Mouse (Mus musculus) bone marrow macrophage, adult 2 months (primary cell): ENCODE results near the gene Gm49369. TPM values are rescaled to one million over a fixed set of nuclear protein-coding genes. Genes with fewer than 3 reads are reported as not detected.
A peak's percentile ranks its signal among the peaks of the same experiment; 100 is the strongest.

ENCODE experiments used
- H3K27ac ChIP-seq: 2 replicates; pipeline ENCODE4 v1.5.1; 2012; ENCODE audit warnings: low read depth, low read length; ENCODE audit not compliant: insufficient read depth
- H3K4me1 ChIP-seq: 2 replicates; pipeline ENCODE4 v1.6.1; 2012; ENCODE audit warnings: low read length; ENCODE audit not compliant: control insufficient read depth, insufficient read depth
- H3K4me3 ChIP-seq: 2 replicates; pipeline ENCODE4 v1.5.1; 2012; ENCODE audit warnings: mild to moderate bottlenecking, low read length, moderate library complexity; ENCODE audit not compliant: insufficient read depth
- CTCF ChIP-seq: IDR thresholded peaks from 2 replicates; pipeline ENCODE4 v1.5.1; 2012; ENCODE audit warnings: low read depth, mild to moderate bottlenecking, low read length, moderate library complexity
- POLR2A ChIP-seq: IDR thresholded peaks from 2 replicates; pipeline ENCODE4 v1.6.1; 2012; ENCODE audit warnings: mild to moderate bottlenecking, low read depth, low read length, borderline replicate concordance
- polyA plus RNA-seq: library from polyadenylated mRNA; stranded (reverse); fragments of >200 nt; gene quantifications from 2 replicates; pipeline ENCODE4 v1.2.4, GENCODE M21; 2012; ENCODE audit not compliant: missing spikeins, insufficient read depth, insufficient read length

Gene Gm49369
- polyA plus RNA-seq, 1 experiment: not detected

DNA sequence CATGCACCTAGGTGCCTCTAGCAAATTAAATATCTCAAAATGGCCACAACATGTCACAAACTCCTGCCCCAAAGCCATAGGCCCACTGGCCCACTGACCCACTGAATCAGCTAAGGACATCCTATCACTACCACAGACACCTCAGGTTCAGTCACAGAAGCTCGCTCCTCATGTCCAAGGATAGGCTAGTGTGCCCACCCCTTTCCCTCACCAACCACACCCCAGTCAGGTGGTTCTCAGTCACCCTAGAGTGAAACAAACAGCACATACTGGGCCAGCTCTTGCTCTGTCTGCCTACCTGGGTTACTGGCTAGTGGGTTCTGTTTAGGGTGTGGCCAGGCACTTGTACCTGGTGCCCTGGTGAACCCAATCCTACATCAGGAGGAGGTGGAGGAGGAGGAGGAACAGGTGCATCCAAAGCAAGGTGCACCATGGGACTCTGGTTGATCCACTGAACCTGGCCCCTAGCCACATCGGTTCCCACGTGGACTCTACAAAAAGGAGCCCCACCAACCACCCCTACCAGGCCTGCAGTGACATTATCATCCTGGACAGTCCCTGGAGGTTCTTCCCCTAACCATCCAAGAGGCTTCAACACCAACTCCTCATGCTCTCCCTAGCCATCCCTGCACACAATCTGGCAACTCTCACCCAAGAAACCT lies 3.4 kb upstream of the Gm49369 start:
- H3K27ac ChIP-seq: peak overlapping the region; percentile 93
- peak overlapping the region; percentile 84 for H3K4me3 ChIP-seq
- H3K4me1 ChIP-seq: peaks cover 38% of the 10 kb centered on the region
- TF ChIP-seq CTCF (no peak; the same call in 1 of the 2 replicates), POLR2A (no peak)

GRCm38 (mm10) chr7:142384306-142384705 lies 1.8 kb upstream of the Gm49369 start:
- Histone ChIP-seq H3K4me1 (peaks cover 25% of the 10 kb centered on the region), H3K27ac (peak overlapping the region; percentile 93), H3K4me3 (peak overlapping the region; percentile 84)
- no peak for TF ChIP-seq CTCF
- no peak for TF ChIP-seq POLR2A

- Histone ChIP-seq H3K4me3 (no peak overlapping the region), H3K27ac (no peak overlapping the region), H3K4me1 (peaks cover 12% of the 10 kb centered on the region)
These were observed 1.3 kb downstream of the Gm49369 start for GRCm38 (mm10) chr7:142381175-142381574.

DNA sequence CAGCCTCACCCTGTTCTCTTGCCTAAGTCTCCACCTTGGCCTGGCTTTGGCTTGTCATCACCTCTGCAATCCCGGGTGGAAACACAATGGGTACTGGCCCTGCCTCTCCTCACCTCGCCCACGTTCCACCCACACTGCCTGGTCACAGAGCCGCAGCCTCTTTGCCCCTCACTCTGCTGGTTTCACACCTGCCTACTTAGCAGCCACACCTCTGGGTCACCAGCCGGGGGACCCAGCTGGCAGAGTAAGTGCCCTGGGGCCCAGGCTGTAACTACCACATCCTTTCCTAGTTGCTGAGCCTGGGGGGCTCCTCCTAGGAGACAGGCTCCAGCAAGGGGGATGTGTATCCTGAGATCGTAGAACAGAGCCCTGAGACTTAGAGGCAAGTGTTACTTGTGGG lies 3.3 kb downstream of the Gm49369 start:
- TF ChIP-seq CTCF (no peak), POLR2A (no peak)
- Histone ChIP-seq H3K27ac (no peak overlapping the region), H3K4me1 (peaks cover 12% of the 10 kb centered on the region)

More at GRCm38 (mm10) chr7:142381175-142381574, 1.3 kb downstream of the Gm49369 start:
- TF ChIP-seq CTCF: no peak
- no peak for TF ChIP-seq POLR2A

GRCm38 (mm10) chr7:142377233-142377925 lies 5.1 kb downstream of the Gm49369 start:
- H3K27ac ChIP-seq: no peak overlapping the region
- H3K4me1 ChIP-seq: 0 out of 2 replicates have a peak, but pooled peaks cover 3% of the 10 kb centered on the region
- no peak overlapping the region for H3K4me3 ChIP-seq
- TF ChIP-seq CTCF (no peak), POLR2A (no peak)

More for the DNA sequence above, 3.3 kb downstream of the Gm49369 start:
- no peak overlapping the region for H3K4me3 ChIP-seq

- Histone ChIP-seq H3K27ac (no peak overlapping the region), H3K4me3 (no peak overlapping the region), H3K4me1 (0 out of 2 replicates have a peak, but pooled peaks cover 2% of the 10 kb centered on the region)
- TF ChIP-seq POLR2A: no peak
- TF ChIP-seq CTCF: no peak
These were observed 6.4 kb downstream of the Gm49369 start for GRCm38 (mm10) chr7:142376096-142376495.

GRCm38 (mm10) chr7:142375261-142375724 lies 7.2 kb downstream of the Gm49369 start:
- TF ChIP-seq CTCF (no peak), POLR2A (no peak)
- no peak overlapping the region for H3K27ac ChIP-seq
- no peak overlapping the region for H3K4me3 ChIP-seq
- 0 out of 2 replicates have a peak, but pooled peaks cover 2% of the 10 kb centered on the region for H3K4me1 ChIP-seq

DNA sequence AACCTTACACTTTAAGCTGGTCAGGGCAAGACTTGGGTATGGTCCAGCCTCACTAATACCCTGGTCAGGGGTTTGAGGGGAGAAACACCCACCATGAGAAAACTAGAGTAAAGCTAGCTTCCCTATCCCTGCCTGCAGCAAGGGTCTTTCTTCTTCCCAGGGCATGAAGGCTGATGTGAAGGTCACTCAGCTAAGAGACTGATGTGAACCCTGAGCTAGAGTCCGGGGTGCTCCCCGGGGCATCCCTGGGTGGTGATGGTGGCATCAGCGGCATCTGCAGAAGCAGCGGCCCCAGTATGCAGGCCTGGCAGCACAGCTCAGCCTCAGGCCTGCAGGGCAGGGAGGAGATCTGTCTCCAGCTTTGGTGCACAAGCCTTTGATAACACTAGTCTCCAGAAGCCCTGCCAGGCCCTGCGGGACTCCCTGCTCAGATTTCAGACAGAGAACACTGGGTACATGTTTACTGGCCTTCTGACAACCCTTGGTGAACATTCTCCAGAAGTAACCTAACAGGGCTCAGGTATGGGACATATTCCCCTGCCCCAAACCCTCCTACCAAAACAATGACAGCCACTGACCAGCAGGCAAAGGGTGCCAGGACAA lies 8.0 kb downstream of the Gm49369 start:
- H3K4me3 ChIP-seq: no peak overlapping the region
- H3K4me1 ChIP-seq: 0 out of 2 replicates have a peak, but pooled peaks cover 2% of the 10 kb centered on the region
- no peak overlapping the region for H3K27ac ChIP-seq
- no peak for TF ChIP-seq CTCF
- 0 out of 2 replicates have a peak, but pooled peaks have one; percentile 22 for TF ChIP-seq POLR2A

DNA sequence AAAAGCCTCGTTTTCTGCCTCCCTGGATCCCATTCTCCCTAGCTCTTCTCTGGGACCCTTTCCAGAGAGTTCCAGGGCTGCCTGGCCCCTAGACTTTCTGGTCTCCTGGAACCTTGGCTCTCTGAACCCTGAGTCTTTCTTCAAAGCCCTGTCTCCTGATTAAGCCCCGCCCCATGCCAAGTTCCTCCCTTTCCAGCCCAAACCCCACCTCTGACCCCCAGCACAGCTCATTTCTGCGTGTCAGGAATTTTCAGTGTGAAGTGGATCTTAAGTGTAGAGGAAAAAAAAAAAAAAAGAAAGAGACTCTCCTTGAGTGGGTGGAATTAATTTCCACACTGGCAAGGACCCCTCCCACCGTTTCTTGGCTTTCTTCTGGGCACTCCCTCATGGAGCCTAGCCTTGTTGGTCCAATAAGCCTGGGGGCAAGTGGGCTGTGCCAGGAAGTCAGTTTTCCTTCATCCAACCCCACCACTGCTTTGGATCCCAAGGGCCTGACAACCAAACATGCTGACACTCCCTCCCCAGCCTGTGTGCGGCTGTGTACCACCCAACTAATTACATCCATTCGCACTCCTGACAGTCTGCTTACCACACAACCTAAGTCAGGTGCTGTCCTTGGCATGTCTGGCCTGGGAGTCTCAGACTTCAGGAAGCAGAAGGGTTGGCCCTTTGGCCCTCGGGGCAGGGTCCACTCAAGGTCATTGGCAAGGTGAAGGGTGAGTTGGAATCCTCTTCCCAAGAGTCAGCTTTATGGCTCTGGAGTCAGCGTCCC lies 8.6 kb downstream of the Gm49369 start, which contains the start of gene Ifitm10:
Gene Ifitm10 (minus strand): TSS at position 113 of the 772 bp plus-strand sequence.
- no peak within 1 kb of the TSS for H3K27ac ChIP-seq
- TF ChIP-seq POLR2A (no peak), CTCF (no peak)
- no peak within 1 kb of the TSS for H3K4me3 ChIP-seq
- 0 out of 2 replicates have a peak, but pooled peaks cover 2% of the 10 kb centered on the region for H3K4me1 ChIP-seq
